Mouse (Mus musculus) hindlimb bud, embryonic 11.5 days (tissue): ENCODE measurements around the gene Cdkn1c.

Experiments used
- DNase-seq: peaks from one replicate; pipeline ENCODE4 v3.0.0-alpha.2; 2012; ENCODE audit warnings: low read depth, low spot score; ENCODE audit errors: extremely low spot score

The Cdkn1c gene

GRCm38 (mm10) chr7:143437894-143438581, 22.8 kb downstream of the Cdkn1c start:
- no peak for DNase-seq

- no peak for DNase-seq
Measured at GRCm38 (mm10) chr7:143437231-143437893, 23.5 kb downstream of the Cdkn1c start.

- DNase-seq, result no peak
Measured at GRCm38 (mm10) chr7:143433331-143433730, 27.5 kb downstream of the Cdkn1c start.

- DNase-seq, result no peak
Measured at GRCm38 (mm10) chr7:143432631-143433030, 28.2 kb downstream of the Cdkn1c start.

- DNase-seq, result no peak
Measured at GRCm38 (mm10) chr7:143428814-143429499, 31.9 kb downstream of the Cdkn1c start.

GRCm38 (mm10) chr7:143428142-143428813, 32.6 kb downstream of the Cdkn1c start:
- no peak for DNase-seq

GRCm38 (mm10) chr7:143419585-143420160, 41.2 kb downstream of the Cdkn1c start:
- DNase-seq, result no peak

- DNase-seq, result no peak
Measured at GRCm38 (mm10) chr7:143417875-143418274, 43.0 kb downstream of the Cdkn1c start.

GRCm38 (mm10) chr7:143416406-143416805, 44.4 kb downstream of the Cdkn1c start:
- DNase-seq, result no peak

- no peak for DNase-seq
Measured at GRCm38 (mm10) chr7:143415070-143415469, 45.8 kb downstream of the Cdkn1c start.

- no peak for DNase-seq
Measured at GRCm38 (mm10) chr7:143412606-143413005, 48.2 kb downstream of the Cdkn1c start.

GRCm38 (mm10) chr7:143408615-143409021, 52.2 kb downstream of the Cdkn1c start:
- no peak for DNase-seq
